Mouse (Mus musculus) ES-Bruce4 (cell line): ENCODE results near the gene Ceacam19. TPM values are rescaled to one million over a fixed set of nuclear protein-coding genes. Genes with fewer than 3 reads are reported as not detected.

Source experiments
- H3K27ac ChIP-seq: 2 replicates; pipeline ENCODE4 v1.5.1; 2012; ENCODE audit warnings: low read length, inconsistent platforms; ENCODE audit not compliant: insufficient read depth
- H3K27me3 ChIP-seq: 2 replicates; pipeline ENCODE4 v1.6.1; 2012; ENCODE audit warnings: mild to moderate bottlenecking, low read length, inconsistent platforms; ENCODE audit not compliant: control insufficient read depth, poor library complexity, insufficient read depth, severe bottlenecking
- H3K36me3 ChIP-seq: 2 replicates; pipeline ENCODE4 v1.6.1; 2012; ENCODE audit warnings: inconsistent platforms, mild to moderate bottlenecking, low read length, moderate library complexity; ENCODE audit not compliant: control insufficient read depth, poor library complexity, insufficient read depth, severe bottlenecking
- H3K4me1 ChIP-seq: one replicate; pipeline ENCODE4 v1.8.1; 2011; ENCODE audit warnings: low read length; ENCODE audit not compliant: control insufficient read depth, insufficient read depth
- H3K4me3 ChIP-seq: 2 replicates; pipeline ENCODE4 v1.5.1; 2011; ENCODE audit warnings: low read depth, mild to moderate bottlenecking, low read length
- H3K9ac ChIP-seq: 2 replicates; pipeline ENCODE4 v1.6.1; 2012; ENCODE audit warnings: low read depth, mild to moderate bottlenecking, inconsistent platforms; ENCODE audit not compliant: poor library complexity, severe bottlenecking
- H3K9me3 ChIP-seq: replicated peaks from 2 replicates; pipeline ENCODE4 v1.6.1; 2012; ENCODE audit warnings: mild to moderate bottlenecking, low read length, inconsistent platforms; ENCODE audit not compliant: control insufficient read depth, poor library complexity, insufficient read depth, severe bottlenecking
- CTCF ChIP-seq: IDR thresholded peaks from one replicate; pipeline ENCODE4 v1.8.1; 2011; ENCODE audit warnings: low read depth, low read length
- EP300 ChIP-seq: IDR thresholded peaks from 2 replicates; pipeline ENCODE4 v1.6.1; 2011; ENCODE audit warnings: low read depth, low read length; ENCODE audit not compliant: insufficient read depth
- POLR2A ChIP-seq: IDR thresholded peaks from one replicate; pipeline ENCODE4 v1.8.1; 2011; ENCODE audit warnings: low read length; ENCODE audit not compliant: insufficient read depth
- polyA plus RNA-seq: library from polyadenylated mRNA; stranded (reverse); fragments of >200 nt; gene quantifications from 2 replicates; pipeline ENCODE4 v1.2.4, GENCODE M21; 2011; ENCODE audit warnings: low read depth; ENCODE audit not compliant: missing spikeins, insufficient read depth, insufficient read length

Ceacam19 gene
- polyA plus RNA-seq, 1 experiment: not detected

GRCm38 (mm10) chr7:19923354-19923753 lies 35.6 kb upstream of the Ceacam19 start:
- Histone ChIP-seq H3K27ac (no peak overlapping the region), H3K4me1 (no peaks in the 10 kb centered on the region), H3K4me3 (no peak overlapping the region; the same call in 1 of the 2 replicates), H3K9me3 (no peaks in the 10 kb centered on the region), H3K9ac (0 out of 2 replicates have a peak overlapping the region, but pooled peaks have one; percentile 11), H3K36me3 (no peaks in the 10 kb centered on the region), H3K27me3 (no peaks in the 10 kb centered on the region)
- no peak for TF ChIP-seq POLR2A
- no peak for TF ChIP-seq CTCF
- TF ChIP-seq EP300: no peak

GRCm38 (mm10) chr7:19920506-19921261 lies 32.9 kb upstream of the Ceacam19 start, which contains the start of gene Pvr:
TSS of gene Pvr (minus strand) at chr7:19921160.
- H3K36me3 ChIP-seq: peaks cover 15% of the 10 kb centered on the region
- no peaks in the 10 kb centered on the region for H3K27me3 ChIP-seq
- no peaks in the 10 kb centered on the region for H3K9me3 ChIP-seq
- H3K27ac ChIP-seq: peak within 1 kb of the TSS; percentile 84
- peak; percentile 37 for TF ChIP-seq POLR2A
- peak; percentile 84 for TF ChIP-seq EP300
- no peak for TF ChIP-seq CTCF
- no peaks in the 10 kb centered on the region for H3K4me1 ChIP-seq
- H3K4me3 ChIP-seq: peak within 1 kb of the TSS; percentile 78
- peak within 1 kb of the TSS; percentile 90 for H3K9ac ChIP-seq

- Histone ChIP-seq H3K27ac (peak overlapping the region; percentile 84), H3K27me3 (no peaks in the 10 kb centered on the region), H3K36me3 (peaks cover 15% of the 10 kb centered on the region), H3K9me3 (no peaks in the 10 kb centered on the region), H3K4me3 (peak overlapping the region; percentile 78), H3K9ac (peak overlapping the region; percentile 90), H3K4me1 (no peaks in the 10 kb centered on the region)
- TF ChIP-seq POLR2A: no peak
- TF ChIP-seq EP300: no peak
- no peak for TF ChIP-seq CTCF
Measured at GRCm38 (mm10) chr7:19920166-19920505, 32.4 kb upstream of the Ceacam19 start.

GRCm38 (mm10) chr7:19914558-19914957 lies 26.8 kb upstream of the Ceacam19 start:
- Histone ChIP-seq H3K9ac (no peak overlapping the region), H3K36me3 (peaks cover 23% of the 10 kb centered on the region), H3K27ac (no peak overlapping the region), H3K4me1 (peaks cover 2% of the 10 kb centered on the region), H3K27me3 (no peaks in the 10 kb centered on the region), H3K4me3 (no peak overlapping the region), H3K9me3 (no peaks in the 10 kb centered on the region)
- TF ChIP-seq EP300 (no peak), CTCF (no peak), POLR2A (no peak)

GRCm38 (mm10) chr7:19911695-19912524 lies 24.1 kb upstream of the Ceacam19 start:
- H3K27ac ChIP-seq: no peak overlapping the region
- no peak overlapping the region for H3K4me3 ChIP-seq
- no peaks in the 10 kb centered on the region for H3K27me3 ChIP-seq
- H3K9ac ChIP-seq: no peak overlapping the region
- no peaks in the 10 kb centered on the region for H3K9me3 ChIP-seq
- H3K36me3 ChIP-seq: peaks cover 22% of the 10 kb centered on the region
- TF ChIP-seq EP300 (no peak), POLR2A (no peak), CTCF (no peak)
- peaks cover 2% of the 10 kb centered on the region for H3K4me1 ChIP-seq
